Mouse (Mus musculus) cerebellum, postnatal 25 days (tissue): ENCODE results near the gene Celf2.

Experiments used
- DNase-seq, 2 experiments: peaks; one replicate each; pipeline ENCODE4 v3.0.0; 2021; ENCODE audit warnings: mixed read lengths in 2 of 2

Celf2 gene

GRCm38 (mm10) chr2:6540092-6540491, 969.3 kb downstream of the Celf2 start:
- DNase-seq = peak in 1 of 2 experiments; percentile 37

GRCm38 (mm10) chr2:6538500-6538899, 970.9 kb downstream of the Celf2 start:
- no peak for DNase-seq

DNA sequence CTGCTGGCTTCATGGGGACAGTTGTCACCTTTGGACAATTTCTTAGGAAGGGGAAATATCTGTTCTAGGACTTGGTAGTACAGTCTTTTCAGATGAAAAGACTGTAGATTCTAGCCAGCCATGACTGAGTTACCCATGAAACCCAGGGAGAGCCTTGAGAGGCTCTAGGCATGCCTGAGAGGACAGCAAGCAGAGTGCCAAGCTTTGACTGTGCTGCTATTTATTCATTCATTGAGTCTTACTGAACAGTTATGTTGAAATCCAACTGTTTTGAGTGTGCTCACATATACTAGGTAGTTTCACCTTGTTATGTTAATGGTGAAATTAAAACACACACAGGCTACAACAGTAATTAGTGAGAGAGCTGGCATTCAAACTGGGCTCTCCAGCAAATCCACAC, 971.3 kb downstream of the Celf2 start:
- DNase-seq = no peak

DNA sequence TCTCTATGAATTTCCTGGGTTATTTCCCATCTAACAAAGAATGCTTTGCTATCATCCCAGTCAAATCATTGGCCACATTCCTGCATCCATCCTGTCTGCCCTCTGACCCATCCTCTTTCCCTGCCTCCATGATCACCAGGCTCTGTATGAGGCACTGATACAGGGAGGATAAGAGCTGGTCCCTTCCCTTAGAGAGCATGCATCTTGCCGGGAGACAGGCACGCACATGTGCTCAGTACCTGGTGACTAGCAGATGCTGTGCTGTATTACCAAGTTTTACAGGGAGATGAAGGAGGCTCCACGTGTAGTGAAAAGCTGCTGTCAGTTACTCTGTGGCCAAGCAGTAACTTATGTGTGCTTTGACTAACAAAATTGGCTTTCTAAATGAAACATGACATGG, 972.0 kb downstream of the Celf2 start:
- no peak for DNase-seq

DNA sequence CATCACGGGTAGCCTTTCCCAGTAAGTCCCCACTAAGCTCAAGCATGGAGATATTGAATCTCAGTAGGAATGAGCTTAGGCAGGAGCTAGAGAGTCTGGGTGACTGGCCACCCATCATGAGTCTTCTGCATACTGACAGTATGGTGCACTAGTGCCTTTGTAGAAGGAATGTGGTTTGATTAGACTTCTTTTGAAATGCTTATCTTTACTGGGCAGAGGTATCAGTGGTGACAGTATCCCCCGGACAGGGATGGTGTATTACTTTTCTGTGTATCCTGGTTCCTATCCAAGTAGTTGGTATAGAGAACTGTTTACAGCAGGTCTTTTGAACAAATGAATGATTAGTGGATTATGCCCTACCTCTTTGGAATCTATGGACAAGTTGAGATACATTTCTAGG, 973.0 kb downstream of the Celf2 start:
- no peak for DNase-seq

GRCm38 (mm10) chr2:6532341-6532740, 977.0 kb downstream of the Celf2 start:
- no peak for DNase-seq

GRCm38 (mm10) chr2:6528076-6528475, 981.3 kb downstream of the Celf2 start:
- DNase-seq = no peak

GRCm38 (mm10) chr2:6526825-6527224, 982.5 kb downstream of the Celf2 start:
- no peak for DNase-seq

DNA sequence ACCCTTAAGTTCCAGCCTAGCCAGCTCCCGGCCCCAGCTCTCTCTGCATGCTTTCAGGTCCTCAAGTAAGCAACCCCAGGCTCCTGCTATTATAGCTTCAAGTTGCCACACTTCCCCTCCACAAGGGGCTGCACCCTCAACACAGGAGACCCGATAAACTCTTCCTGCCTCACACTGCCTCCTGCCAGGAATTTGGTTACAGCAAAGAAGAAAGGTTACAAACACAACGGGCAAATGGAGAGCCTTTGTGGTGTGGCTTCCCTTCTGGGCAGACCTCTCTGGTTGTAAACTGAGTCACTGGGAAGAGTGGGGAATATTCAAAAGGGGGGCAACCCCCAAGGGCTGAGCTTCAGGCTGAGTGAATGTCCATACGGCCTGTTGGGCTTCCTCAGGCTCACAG, 983.1 kb downstream of the Celf2 start:
- no peak for DNase-seq

GRCm38 (mm10) chr2:6523924-6524300, 985.5 kb downstream of the Celf2 start:
- DNase-seq = no peak

- DNase-seq = no peak
These were observed 986.0 kb downstream of the Celf2 start for GRCm38 (mm10) chr2:6523261-6523923.

GRCm38 (mm10) chr2:6522411-6522810, 987.0 kb downstream of the Celf2 start:
- DNase-seq = no peak

- DNase-seq = no peak
These were observed 996.2 kb downstream of the Celf2 start for GRCm38 (mm10) chr2:6513176-6513575.

- DNase-seq = no peak
These were observed 1002.3 kb downstream of the Celf2 start for GRCm38 (mm10) chr2:6507071-6507470.

DNA sequence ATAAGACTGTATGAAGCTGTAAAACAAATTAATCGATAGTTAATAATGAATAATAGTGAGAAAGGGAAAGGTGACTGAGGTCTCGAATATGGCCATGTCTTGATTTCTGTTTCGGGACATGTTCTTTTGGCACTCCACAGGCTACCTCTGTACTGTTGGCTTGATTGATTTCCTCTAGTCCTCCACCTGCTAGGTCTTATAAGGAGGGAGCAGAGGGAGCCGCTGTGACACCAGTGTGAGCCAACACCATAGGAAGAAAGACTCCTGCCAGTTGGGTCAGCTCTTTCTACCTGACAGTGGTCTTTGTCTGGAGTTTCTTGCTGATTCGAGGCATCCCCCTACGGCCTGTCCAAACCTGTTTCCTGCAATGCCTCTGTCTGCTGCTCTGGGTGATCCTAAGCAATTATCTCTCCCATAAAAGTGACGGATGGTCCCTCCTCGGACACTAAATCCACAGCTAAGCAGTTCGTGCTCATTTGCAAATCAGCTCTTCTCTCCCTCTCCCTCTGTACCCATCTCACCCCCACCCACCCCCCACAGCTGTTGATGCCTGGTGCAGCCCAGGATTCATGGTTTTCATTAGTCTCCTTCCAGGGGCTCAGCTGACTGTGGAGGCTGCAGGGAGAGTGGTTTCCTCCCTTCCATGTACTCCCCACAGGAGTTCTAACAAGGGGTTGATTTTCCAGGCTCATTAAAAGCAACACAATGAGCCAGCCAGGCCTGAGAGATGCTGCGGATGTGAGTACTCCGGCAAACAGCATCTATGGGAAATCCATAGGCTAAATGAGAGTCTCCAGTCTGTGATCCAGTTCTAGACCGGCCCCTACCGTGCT, 1003.2 kb downstream of the Celf2 start:
- peak in 1 of 2 experiments; percentile 14 for DNase-seq

DNA sequence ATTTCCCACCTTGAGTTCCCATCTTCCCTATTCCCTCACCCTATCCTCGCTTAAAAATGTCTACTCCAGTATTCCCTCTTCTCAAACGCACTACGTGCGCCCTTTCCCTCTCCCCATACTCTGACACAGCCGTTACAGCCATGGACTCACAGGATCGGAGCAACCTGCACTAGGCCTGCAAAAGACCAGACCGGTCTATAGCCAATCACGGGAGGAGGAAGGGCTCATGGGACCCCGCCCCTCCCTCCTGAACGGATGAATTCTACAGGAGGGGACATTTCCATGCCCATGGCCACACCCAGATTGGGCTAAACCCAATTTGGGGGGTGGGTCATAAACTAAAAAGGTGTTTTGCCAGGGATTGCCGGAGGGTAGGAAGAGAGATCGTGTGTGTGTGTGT, 1003.8 kb downstream of the Celf2 start:
- no peak for DNase-seq

GRCm38 (mm10) chr2:6498101-6498500, 1011.3 kb downstream of the Celf2 start:
- DNase-seq = no peak

GRCm38 (mm10) chr2:6497636-6498035, 1011.7 kb downstream of the Celf2 start:
- DNase-seq = no peak

- DNase-seq = no peak
These were observed 1015.5 kb downstream of the Celf2 start for GRCm38 (mm10) chr2:6493886-6494285.

GRCm38 (mm10) chr2:6490870-6491269, 1018.5 kb downstream of the Celf2 start:
- no peak for DNase-seq

GRCm38 (mm10) chr2:6490076-6490475, 1019.3 kb downstream of the Celf2 start:
- no peak for DNase-seq
